Mouse (Mus musculus) midbrain, embryonic 13.5 days (tissue): Measurements from ENCODE around the gene BC035044. TPM values are rescaled to one million over a fixed set of nuclear protein-coding genes. Genes with fewer than 3 reads are reported as not detected.
"Not testable (repeated sequence)": the region's sequence is repeated elsewhere in the genome, so short reads cannot be mapped to it uniquely, and the experiment has no call there.

Source experiments
- ATAC-seq: fragments of 200-750 bp; cut with Nextera tagmentation; 2 replicates; pipeline ENCODE4 v1.8.0; 2017; ENCODE audit warnings: mild to moderate bottlenecking, moderate TSS enrichment, moderate library complexity
- H3K27ac ChIP-seq: fragments of 300-500 bp; sonication (generic); 2 replicates; pipeline ENCODE4 v1.5.1; 2015; ENCODE audit warnings: inconsistent platforms, mild to moderate bottlenecking, moderate library complexity
- H3K27me3 ChIP-seq: fragments of 300-500 bp; sonication (generic); 2 replicates; pipeline ENCODE4 v1.6.1; 2015; ENCODE audit warnings: mild to moderate bottlenecking, inconsistent platforms
- H3K36me3 ChIP-seq: fragments of 300-500 bp; sonication (generic); 2 replicates; pipeline ENCODE4 v1.6.1; 2015; ENCODE audit warnings: mild to moderate bottlenecking, inconsistent platforms
- H3K4me1 ChIP-seq: fragments of 300-500 bp; sonication (generic); replicated peaks from 2 replicates; pipeline ENCODE4 v1.6.1; 2015; ENCODE audit warnings: inconsistent platforms
- H3K4me2 ChIP-seq: fragments of 300-500 bp; sonication (generic); replicated peaks from 2 replicates; pipeline ENCODE4 v1.6.1; 2015; ENCODE audit warnings: moderate library complexity, mild to moderate bottlenecking, inconsistent platforms
- H3K4me3 ChIP-seq: fragments of 300-500 bp; sonication (generic); replicated peaks from 2 replicates; pipeline ENCODE4 v1.5.1; 2015; ENCODE audit warnings: mild to moderate bottlenecking, inconsistent platforms
- H3K9ac ChIP-seq: fragments of 300-500 bp; sonication (generic); replicated peaks from 2 replicates; pipeline ENCODE4 v1.6.1; 2015; ENCODE audit warnings: mild to moderate bottlenecking, inconsistent platforms
- H3K9me3 ChIP-seq: fragments of 300-500 bp; sonication (generic); 2 replicates; pipeline ENCODE4 v1.6.1; 2016; ENCODE audit warnings: mild to moderate bottlenecking, inconsistent platforms
- WGBS: fragments of 180-500 bp; shearing (Covaris S2); methylation state at CpG from one replicate; pipeline ENCODE4 v1.1.7; 2015; 5-methylcytosine and 5-hydroxymethylcytosine counted together
- polyA plus RNA-seq: library from polyadenylated mRNA; unstranded; fragments of >200 nt; fragmentation: Nextera tagmentation; extraction: Ambion mirVana; gene quantifications from 2 replicates; pipeline ENCODE4 v1.2.1, GENCODE M21; 2015

The BC035044 gene
- polyA plus RNA-seq, 1 experiment from 2014 or later: 0.52 TPM

- Histone ChIP-seq H3K9ac (no peak overlapping the region), H3K4me3 (no peak overlapping the region), H3K36me3 (no peaks in the 10 kb centered on the region), H3K27ac (no peak overlapping the region), H3K27me3 (no peaks in the 10 kb centered on the region), H3K4me1 (peaks cover 20% of the 10 kb centered on the region), H3K9me3 (no peaks in the 10 kb centered on the region), H3K4me2 (no peak overlapping the region)
- WGBS: 62% methylated on average over 8 of the region's 9 CpGs
- ATAC-seq: no peak
Measured at GRCm38 (mm10) chr6:128845998-128846542, 44.9 kb downstream of the BC035044 start.

GRCm38 (mm10) chr6:128845319-128845979 is 45.5 kb downstream of the BC035044 start:
- H3K9ac ChIP-seq: no peak overlapping the region
- H3K4me1 ChIP-seq: peaks cover 20% of the 10 kb centered on the region
- H3K36me3 ChIP-seq: no peaks in the 10 kb centered on the region
- 27% methylated on average over 7 of the region's 7 CpGs for WGBS
- no peak overlapping the region for H3K4me2 ChIP-seq
- no peak overlapping the region for H3K27ac ChIP-seq
- H3K4me3 ChIP-seq: no peak overlapping the region
- no peak for ATAC-seq
- H3K27me3 ChIP-seq: no peaks in the 10 kb centered on the region
- H3K9me3 ChIP-seq: no peaks in the 10 kb centered on the region

GRCm38 (mm10) chr6:128844586-128845080 is 46.3 kb downstream of the BC035044 start:
- Histone ChIP-seq H3K4me2 (peak overlapping the region; percentile 76), H3K4me3 (peak overlapping the region; percentile 89)
- 73% methylated on average over 5 of the region's 5 CpGs for WGBS

DNA sequence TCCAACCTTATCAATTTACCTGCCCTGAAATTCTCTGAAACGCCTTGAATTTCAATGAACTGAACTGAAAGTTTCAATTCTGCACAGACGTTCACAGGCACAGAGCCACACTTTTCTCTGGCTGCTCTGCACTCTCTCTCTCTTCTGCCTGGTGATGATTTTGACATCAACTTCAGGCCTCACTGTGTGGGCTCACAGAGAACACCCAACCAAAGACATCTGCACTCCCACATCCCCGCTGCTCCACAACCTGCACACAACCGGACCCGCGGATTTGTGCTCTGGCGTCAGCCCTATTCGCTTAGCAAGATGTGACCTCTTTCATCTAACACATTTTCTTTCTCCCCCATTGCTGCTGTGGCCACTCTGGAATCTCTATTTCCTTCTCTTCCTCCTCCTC is 46.8 kb downstream of the BC035044 start:
- Histone ChIP-seq H3K4me2 (peak overlapping the region; percentile 76), H3K27ac (peak overlapping the region; percentile 26; the same call in 1 of the 2 replicates), H3K4me1 (peaks cover 25% of the 10 kb centered on the region), H3K4me3 (peak overlapping the region; percentile 89), H3K9me3 (no peaks in the 10 kb centered on the region), H3K9ac (peak overlapping the region; percentile 76; the same call in 1 of the 2 replicates), H3K36me3 (no peaks in the 10 kb centered on the region), H3K27me3 (no peaks in the 10 kb centered on the region)
- ATAC-seq: no peak
- 34% methylated on average over 8 of the region's 8 CpGs for WGBS

More at GRCm38 (mm10) chr6:128844586-128845080, 46.3 kb downstream of the BC035044 start:
- H3K9ac ChIP-seq: 0 out of 2 replicates have a peak overlapping the region, but pooled peaks have one; percentile 76
- H3K9me3 ChIP-seq: no peaks in the 10 kb centered on the region
- H3K27ac ChIP-seq: no peak overlapping the region
- H3K36me3 ChIP-seq: no peaks in the 10 kb centered on the region
- H3K4me1 ChIP-seq: peaks cover 22% of the 10 kb centered on the region
- ATAC-seq: no peak
- no peaks in the 10 kb centered on the region for H3K27me3 ChIP-seq

DNA sequence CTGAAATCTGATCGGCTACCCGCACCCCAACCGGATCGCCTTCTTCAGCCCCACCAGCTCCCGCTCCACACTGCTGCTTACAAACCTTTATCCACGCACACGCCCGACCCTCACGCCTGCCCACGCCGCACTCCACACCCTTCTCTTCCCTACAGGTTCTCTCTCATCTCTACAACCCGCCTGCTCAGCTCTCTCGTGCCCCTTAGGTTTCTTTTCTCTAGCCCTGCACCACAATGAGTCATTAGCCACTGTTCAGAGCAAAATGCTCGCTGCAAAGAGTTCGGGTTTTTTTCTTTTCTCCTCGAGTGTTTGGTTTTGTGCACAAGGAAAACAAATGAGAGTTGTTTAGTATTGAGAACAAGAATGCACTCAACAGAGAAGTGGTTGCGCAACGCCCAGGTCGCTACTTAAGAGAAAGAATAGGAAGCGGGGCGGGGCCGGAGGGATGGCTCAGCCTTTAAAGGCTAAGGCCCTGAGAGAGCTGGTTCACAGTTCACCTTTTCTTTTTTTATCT is 47.4 kb downstream of the BC035044 start:
- no peaks in the 10 kb centered on the region for H3K27me3 ChIP-seq
- peak overlapping the region; percentile 88 for H3K27ac ChIP-seq
- peak; percentile 65 for ATAC-seq
- peak overlapping the region; percentile 76 for H3K9ac ChIP-seq
- WGBS: under 1% methylated on average over 22 of the region's 22 CpGs
- no peaks in the 10 kb centered on the region for H3K9me3 ChIP-seq
- H3K36me3 ChIP-seq: no peaks in the 10 kb centered on the region
- peak overlapping the region; percentile 89 for H3K4me3 ChIP-seq
- H3K4me1 ChIP-seq: peaks cover 25% of the 10 kb centered on the region
- H3K4me2 ChIP-seq: peak overlapping the region; percentile 76

GRCm38 (mm10) chr6:128842945-128843478 is 47.9 kb downstream of the BC035044 start:
- under 1% methylated on average over 44 of the region's 44 CpGs for WGBS
- ATAC-seq: peak; percentile 77

GRCm38 (mm10) chr6:128842356-128842944 is 48.5 kb downstream of the BC035044 start:
- H3K4me2 ChIP-seq: peak overlapping the region; percentile 76
- no peak for ATAC-seq

More at GRCm38 (mm10) chr6:128842945-128843478, 47.9 kb downstream of the BC035044 start:
- Histone ChIP-seq H3K4me2 (peak overlapping the region; percentile 76), H3K4me3 (peak overlapping the region; percentile 89), H3K36me3 (no peaks in the 10 kb centered on the region), H3K27ac (peak overlapping the region; percentile 88), H3K9me3 (no peaks in the 10 kb centered on the region), H3K4me1 (peaks cover 25% of the 10 kb centered on the region), H3K9ac (peak overlapping the region; percentile 78), H3K27me3 (no peaks in the 10 kb centered on the region)

DNA sequence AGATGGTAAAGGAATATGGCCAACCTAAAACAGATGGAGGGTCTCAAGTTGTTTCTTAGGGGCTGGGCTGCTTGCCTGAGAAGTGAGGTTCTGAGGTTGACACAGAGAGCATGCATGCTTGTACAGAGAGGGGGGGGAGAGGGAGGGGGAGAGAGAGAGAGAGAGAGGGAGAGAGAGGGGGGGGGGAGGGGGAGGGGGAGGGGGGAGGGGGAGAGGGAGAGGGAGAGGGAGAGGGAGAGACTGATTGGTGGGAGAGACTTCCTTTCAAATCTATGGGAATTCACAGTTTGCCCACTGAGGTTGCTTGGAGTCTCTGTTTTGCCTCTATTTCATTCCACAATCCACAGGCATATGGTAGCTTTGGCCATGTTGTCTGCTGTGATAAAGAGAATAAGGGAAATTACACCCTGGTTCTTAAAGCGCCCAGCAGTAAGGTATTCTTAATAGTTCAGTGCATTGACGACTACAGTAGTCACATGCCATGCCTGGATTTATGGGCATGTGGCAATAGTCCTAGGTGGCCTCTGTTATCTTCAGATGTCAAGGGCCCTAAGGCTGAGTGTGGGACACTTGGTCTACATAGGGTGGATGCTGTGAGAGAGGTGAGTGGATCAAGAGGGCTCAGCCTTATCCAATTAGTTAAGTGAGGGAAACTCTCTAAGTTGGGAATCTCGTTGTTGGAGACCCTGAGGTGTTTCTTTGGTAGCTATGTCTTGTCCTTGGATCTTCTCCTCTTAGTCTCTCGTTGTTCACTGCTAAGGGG is 49.4 kb downstream of the BC035044 start:
- H3K9ac ChIP-seq: 0 out of 2 replicates have a peak overlapping the region, but pooled peaks have one; percentile 78
- 44% methylated on average over 4 of the region's 4 CpGs for WGBS

More at GRCm38 (mm10) chr6:128842356-128842944, 48.5 kb downstream of the BC035044 start:
- Histone ChIP-seq H3K36me3 (no peaks in the 10 kb centered on the region), H3K27me3 (no peaks in the 10 kb centered on the region), H3K9ac (peak overlapping the region; percentile 78), H3K4me1 (peaks cover 25% of the 10 kb centered on the region), H3K27ac (peak overlapping the region; percentile 85), H3K4me3 (peak overlapping the region; percentile 89), H3K9me3 (no peaks in the 10 kb centered on the region)
- WGBS: 1% methylated on average over 20 of the region's 20 CpGs

DNA sequence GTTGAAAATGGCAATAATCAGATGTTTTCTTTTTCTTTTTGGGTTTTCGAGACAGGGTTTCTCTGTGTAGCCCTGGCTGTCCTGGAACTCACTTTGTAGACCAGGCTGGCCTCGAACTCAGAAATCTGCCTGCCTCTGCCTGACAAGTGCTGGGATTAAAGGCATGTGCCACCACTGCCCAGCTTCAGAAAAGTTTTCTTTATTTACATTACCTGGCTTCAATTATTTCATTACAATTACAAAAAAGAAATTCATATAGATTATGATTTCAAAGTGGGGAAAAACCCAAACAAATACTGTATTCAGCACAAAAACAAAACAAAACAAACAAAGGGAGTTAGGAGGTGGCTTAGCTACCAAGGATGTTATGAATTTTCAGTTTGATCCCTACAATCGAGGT is 50.3 kb downstream of the BC035044 start:
- H3K4me1 ChIP-seq: peaks cover 30% of the 10 kb centered on the region
- not testable (repeated sequence) for H3K27me3 ChIP-seq, H3K27ac ChIP-seq, H3K36me3 ChIP-seq, ATAC-seq, H3K4me3 ChIP-seq, H3K9ac ChIP-seq, H3K9me3 ChIP-seq, H3K4me2 ChIP-seq
- 91% methylated on average over 3 of the region's 3 CpGs for WGBS

More for the DNA sequence above, 49.4 kb downstream of the BC035044 start:
- Histone ChIP-seq H3K27me3 (no peaks in the 10 kb centered on the region), H3K4me2 (peak overlapping the region; percentile 76), H3K4me3 (peak overlapping the region; percentile 89), H3K27ac (no peak overlapping the region), H3K36me3 (no peaks in the 10 kb centered on the region), H3K4me1 (peaks cover 30% of the 10 kb centered on the region), H3K9me3 (no peaks in the 10 kb centered on the region)
- no peak for ATAC-seq

DNA sequence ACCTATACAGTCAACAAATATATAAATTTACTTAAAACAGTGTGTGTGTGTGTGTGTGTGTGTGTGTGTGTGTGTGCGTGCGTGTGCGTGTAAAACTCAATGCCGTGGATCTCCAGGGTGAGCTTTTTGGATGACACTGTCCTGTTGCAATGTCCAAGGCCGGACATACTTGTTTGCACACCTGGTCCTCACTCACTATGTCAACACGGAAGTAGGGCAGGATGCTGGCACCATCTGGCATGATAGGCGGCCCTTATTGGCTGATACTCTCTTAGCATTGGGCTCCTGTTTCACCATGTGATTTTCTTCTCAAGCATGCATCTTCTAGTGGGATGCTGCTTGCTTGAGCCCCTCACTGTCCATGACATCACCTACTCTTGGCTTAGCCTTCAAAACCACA is 51.0 kb downstream of the BC035044 start:
- no peak for ATAC-seq
- 65% methylated on average over 7 of the region's 7 CpGs for WGBS
- Histone ChIP-seq H3K4me2 (peak overlapping the region; percentile 60; the same call in 1 of the 2 replicates), H3K9me3 (no peaks in the 10 kb centered on the region), H3K27me3 (no peaks in the 10 kb centered on the region), H3K4me1 (peaks cover 30% of the 10 kb centered on the region), H3K9ac (no peak overlapping the region), H3K27ac (no peak overlapping the region), H3K4me3 (peak overlapping the region; percentile 80), H3K36me3 (no peaks in the 10 kb centered on the region)

DNA sequence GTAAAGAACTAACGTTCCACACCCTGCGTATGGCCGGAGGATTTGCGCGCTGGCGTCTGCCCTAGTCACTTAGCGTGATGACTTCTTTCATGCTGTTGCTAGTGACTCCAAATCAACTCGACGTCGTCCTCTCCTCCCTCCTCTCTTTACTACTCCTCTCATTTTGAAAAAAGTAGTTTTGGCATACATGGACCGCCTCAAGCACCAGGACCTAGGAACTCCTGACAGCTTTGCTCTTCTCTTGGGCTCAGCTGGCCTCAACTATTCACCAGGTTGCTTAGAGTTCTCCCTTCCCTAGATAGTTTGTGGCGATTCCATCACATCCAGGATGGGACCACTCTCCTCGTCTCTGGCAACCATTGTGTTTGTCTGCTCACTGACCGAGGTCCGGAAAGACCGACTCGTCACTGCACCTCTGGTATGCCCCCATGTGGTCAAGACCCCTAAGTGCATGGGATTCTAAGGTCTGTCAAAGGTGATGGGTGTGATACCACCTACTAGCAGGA is 51.6 kb downstream of the BC035044 start:
- Histone ChIP-seq H3K9ac (peak overlapping the region; percentile 30), H3K36me3 (no peaks in the 10 kb centered on the region), H3K27me3 (no peaks in the 10 kb centered on the region), H3K27ac (peak overlapping the region; percentile 84), H3K4me3 (peak overlapping the region; percentile 80), H3K9me3 (no peaks in the 10 kb centered on the region), H3K4me1 (peaks cover 26% of the 10 kb centered on the region), H3K4me2 (peak overlapping the region; percentile 60)
- ATAC-seq: peak; percentile 3; the same call in 1 of the 2 replicates
- under 1% methylated on average over 17 of the region's 17 CpGs for WGBS
